Comparison of ENCODE assay signal across 21 mouse cellular contexts in the genomic region with DNA sequence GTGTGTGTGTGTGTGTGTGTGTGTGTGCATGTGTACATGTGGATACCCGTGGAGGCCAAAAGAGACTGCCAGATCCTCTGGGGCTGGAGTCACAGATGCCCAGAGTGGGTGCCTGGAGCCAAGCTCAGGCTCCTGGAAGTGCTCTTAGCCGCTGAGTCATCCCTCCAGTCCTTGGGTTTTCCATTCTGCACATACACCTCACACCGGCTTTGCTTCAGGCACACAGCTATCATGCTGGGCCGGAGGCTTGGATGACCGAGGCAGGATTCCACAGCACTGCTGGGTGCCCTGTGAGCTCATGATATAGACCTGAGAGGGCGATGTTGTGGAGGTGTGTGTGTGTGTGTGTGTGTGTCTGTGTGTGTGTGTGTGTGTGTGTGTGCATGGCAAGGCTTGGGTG. TPM values are rescaled to one million over a fixed set of nuclear protein-coding genes. Genes with fewer than 3 reads are reported as not detected.
"Had no signal": no experiment of that assay in that cellular context is flagged by ENCODE, and none has a peak within 500 bp of the region (broad histone marks: within the 10 kb centered on the region; RNA-seq: fewer than 3 reads in every experiment).

No protein-coding gene starts in this region.

- H3K27ac ChIP-seq: limb, embryonic 15.5 days; liver, embryonic 12.5 days; neural tube, embryonic 15.5 days had no signal

- DNase-seq: kidney, postnatal 25 days; layer of hippocampus, adult 9-11 months; layer of hippocampus, postnatal 36 days; midbrain, embryonic 14.5 days; right cerebral cortex, adult 18-20 months; right cerebral cortex, postnatal 25 days; thymus, postnatal 4 days had no signal

- ATAC-seq: liver, embryonic 12.5 days had no signal

- H3K27me3 ChIP-seq: limb, embryonic 15.5 days; neural tube, embryonic 15.5 days had no signal

- H3K4me3 ChIP-seq: limb, embryonic 15.5 days; liver, embryonic 12.5 days; myocyte; neural tube, embryonic 15.5 days had no signal

RNA-seq across cellular contexts. Expression of a gene that starts 24.2 kb away (rescaled TPM):
- total RNA-seq: layer of hippocampus, adult 18-20 months; layer of hippocampus, postnatal 36 days; left cerebral cortex, adult 8-10 months; left cerebral cortex, postnatal 25 days; megakaryocyte-erythroid progenitor cell, adult 5-6 weeks had no signal
- polyA plus RNA-seq: kidney, embryonic 16.5 days; limb, embryonic 11.5 days; limb, embryonic 15.5 days; liver, embryonic 12.5 days; liver, embryonic 16.5 days; lung, embryonic 16.5 days; myocyte; small intestine, adult 2 months; stomach, embryonic 16.5 days had no signal
